Mouse (Mus musculus): ENCODE results near the gene Fbln7. TPM values are rescaled to one million over a fixed set of nuclear protein-coding genes. Genes with fewer than 3 reads are reported as not detected.

Gene Fbln7
- polyA plus RNA-seq, 1 experiment from 2014 or later, result 5.1 TPM

DNA sequence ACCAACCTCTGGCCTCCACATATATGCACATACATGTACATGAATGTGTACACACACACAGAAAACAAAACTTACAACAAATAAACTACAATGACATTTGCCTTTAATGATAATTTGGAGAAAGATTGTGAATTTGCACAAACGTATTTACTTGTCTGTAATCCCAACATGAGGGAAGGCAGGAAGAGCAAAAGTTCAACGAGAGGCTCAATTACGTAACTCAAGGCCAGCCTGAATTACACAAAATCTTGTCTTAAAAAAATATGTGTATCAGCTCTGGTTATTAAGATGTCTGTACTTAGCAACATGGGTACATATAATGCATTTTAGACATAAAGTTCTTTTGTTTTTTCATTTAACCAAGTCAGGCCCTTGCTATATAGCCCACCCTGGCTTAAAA, 73.5 kb downstream of the Fbln7 start:
- H3K27ac ChIP-seq, result no peak overlapping the region
- ATAC-seq (replicated peaks; ENCODE audit: low FRiP score), result no peak
- H3K4me1 ChIP-seq, result no peaks in the 10 kb centered on the region
- no peak overlapping the region for H3K9ac ChIP-seq
- peaks cover 35% of the 10 kb centered on the region for H3K36me3 ChIP-seq
- no peak overlapping the region for H3K4me2 ChIP-seq
- H3K9me3 ChIP-seq (replicated peaks), result no peaks in the 10 kb centered on the region
- H3K27me3 ChIP-seq, result no peaks in the 10 kb centered on the region
- no peak overlapping the region for H3K4me3 ChIP-seq (replicated peaks)
- 76% methylated on average over 3 of the region's 3 CpGs for WGBS

DNA sequence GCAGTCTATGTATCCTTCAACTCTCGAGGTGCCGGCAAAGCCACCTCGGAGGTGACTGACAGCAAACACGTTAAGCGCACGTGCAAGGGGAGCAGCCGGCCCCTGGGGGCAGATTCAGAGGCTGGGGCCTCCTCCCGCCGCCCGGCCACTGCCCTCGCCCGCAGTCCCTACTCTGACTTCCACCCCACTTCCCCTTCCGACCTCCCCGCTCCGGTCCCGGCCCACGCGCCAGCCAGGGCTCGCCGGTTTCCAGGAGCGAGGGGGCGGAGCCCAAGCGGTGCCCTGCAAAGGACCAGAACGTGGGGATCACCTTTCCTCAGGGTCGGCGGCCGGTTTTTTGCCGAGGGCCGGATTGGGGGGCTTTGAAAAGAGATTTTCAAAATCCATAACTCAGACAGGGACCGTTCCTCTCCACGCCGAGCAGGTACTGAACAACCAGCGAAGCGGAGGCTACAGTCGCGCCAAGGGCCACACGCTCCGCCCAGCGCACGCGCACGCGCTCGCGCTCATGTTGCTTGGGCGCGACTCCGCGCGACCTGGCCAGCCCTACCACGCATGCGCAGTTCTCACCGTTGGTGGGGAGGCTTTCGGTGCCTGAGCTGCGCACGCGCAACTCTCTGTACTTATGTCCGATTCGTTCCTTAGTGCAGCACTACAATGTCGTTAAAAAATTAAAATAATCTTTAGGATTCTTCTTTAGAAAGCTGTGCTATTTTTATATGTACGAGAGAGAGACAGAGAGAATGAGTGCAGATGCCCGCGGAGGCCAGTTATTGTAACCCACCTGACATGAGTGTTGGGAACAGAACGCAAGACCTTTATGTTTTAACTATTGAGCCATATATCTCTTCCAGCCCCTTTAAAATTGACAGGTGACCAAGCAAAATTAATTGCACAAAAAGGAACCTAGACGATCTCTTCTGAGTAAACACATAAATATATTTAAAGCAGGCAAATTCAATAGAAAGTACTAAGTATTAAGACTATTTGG, 81.1 kb downstream of the Fbln7 start, which contains the start of gene Zc3h8:
Gene Zc3h8 (minus strand): TSS at position 540 of the 991 bp plus-strand sequence.
- peak within 1 kb of the TSS; percentile 95 for H3K27ac ChIP-seq
- peak within 1 kb of the TSS; percentile 87 for H3K4me2 ChIP-seq
- H3K4me1 ChIP-seq, result peaks cover 7% of the 10 kb centered on the region
- peak within 1 kb of the TSS; percentile 78 for H3K9ac ChIP-seq
- peaks cover 7% of the 10 kb centered on the region; the same call in 1 of the 2 replicates for H3K36me3 ChIP-seq
- H3K4me3 ChIP-seq (replicated peaks), result peak within 1 kb of the TSS; percentile 82
- ATAC-seq (replicated peaks; ENCODE audit: low FRiP score), result peak; percentile 95
- H3K9me3 ChIP-seq (replicated peaks), result no peaks in the 10 kb centered on the region
- 1% methylated on average over 65 of the region's 65 CpGs for WGBS
- no peaks in the 10 kb centered on the region for H3K27me3 ChIP-seq

Small RNA genes lying within 50 kb of the gene (microRNA-seq; reads per million reads assigned to microRNA genes)
- gene Gm22859, result not detected

Other genes with a start within 250 kb of the Fbln7 start
- gene Anapc1, start 175.6 kb upstream of the Fbln7 start, polyA plus RNA-seq (2015; fragmentation: Nextera tagmentation; extraction: Ambion mirVana), result 63.2 and 69.6 TPM in 2 replicates
- 11.5 and 11.7 TPM in 2 replicates for gene Mertk, start 164.0 kb upstream of the Fbln7 start, polyA plus RNA-seq (2015; fragmentation: Nextera tagmentation; extraction: Ambion mirVana)
- 32.3 and 32.6 TPM in 2 replicates for gene Tmem87b, start 44.9 kb upstream of the Fbln7 start, polyA plus RNA-seq (2015; fragmentation: Nextera tagmentation; extraction: Ambion mirVana)
- 7.2 and 8.3 TPM in 2 replicates for gene Zc3h8, start 81.1 kb downstream of the Fbln7 start, polyA plus RNA-seq (2015; fragmentation: Nextera tagmentation; extraction: Ambion mirVana)
- gene Zc3h6, start 104.4 kb downstream of the Fbln7 start, polyA plus RNA-seq (2015; fragmentation: Nextera tagmentation; extraction: Ambion mirVana), result 1.2 and 1.7 TPM in 2 replicates
- 12.2 and 13.4 TPM in 2 replicates for gene Gm10762, start 104.7 kb downstream of the Fbln7 start, polyA plus RNA-seq (2015; fragmentation: Nextera tagmentation; extraction: Ambion mirVana)
- 0.04 and 0.06 TPM in 2 replicates for gene Vinac1, start 185.2 kb downstream of the Fbln7 start, polyA plus RNA-seq (2015; fragmentation: Nextera tagmentation; extraction: Ambion mirVana)
- 15.1 and 17.9 TPM in 2 replicates for gene Ttl, start 203.0 kb downstream of the Fbln7 start, polyA plus RNA-seq (2015; fragmentation: Nextera tagmentation; extraction: Ambion mirVana)
- 33.1 and 36.1 TPM in 2 replicates for gene Polr1b, start 238.0 kb downstream of the Fbln7 start, polyA plus RNA-seq (2015; fragmentation: Nextera tagmentation; extraction: Ambion mirVana)